Mouse (Mus musculus): ENCODE data around the gene Ogg1. TPM values are rescaled to one million over a fixed set of nuclear protein-coding genes. Genes with fewer than 3 reads are reported as not detected.
A peak's percentile ranks its signal among the peaks of the same experiment; 100 is the strongest.

Ogg1 gene
- polyA plus RNA-seq (2016; fragmentation: Nextera tagmentation; extraction: Ambion mirVana) = 12.6 and 14.3 TPM in 2 replicates

- Histone ChIP-seq H3K4me2 (replicated peaks) (peak within 1 kb of the TSS; percentile 64), H3K9ac (peak within 1 kb of the TSS; percentile 75), H3K9me3 (no peaks in the 10 kb centered on the region), H3K27ac (peak within 1 kb of the TSS; percentile 83), H3K4me1 (peaks cover 15% of the 10 kb centered on the region), H3K27me3 (replicated peaks) (no peaks in the 10 kb centered on the region), H3K4me3 (peak within 1 kb of the TSS; percentile 47), H3K36me3 (peaks cover 44% of the 10 kb centered on the region)
- WGBS = under 1% methylated on average over 52 of the region's 52 CpGs
- peak; percentile 99 for ATAC-seq (ENCODE audit: low FRiP score, low read depth)
Observed at GRCm38 (mm10) chr6:113326533-113327315, at the start of gene Ogg1. Ogg1 (plus strand) TSS chr6:113326972.

DNA sequence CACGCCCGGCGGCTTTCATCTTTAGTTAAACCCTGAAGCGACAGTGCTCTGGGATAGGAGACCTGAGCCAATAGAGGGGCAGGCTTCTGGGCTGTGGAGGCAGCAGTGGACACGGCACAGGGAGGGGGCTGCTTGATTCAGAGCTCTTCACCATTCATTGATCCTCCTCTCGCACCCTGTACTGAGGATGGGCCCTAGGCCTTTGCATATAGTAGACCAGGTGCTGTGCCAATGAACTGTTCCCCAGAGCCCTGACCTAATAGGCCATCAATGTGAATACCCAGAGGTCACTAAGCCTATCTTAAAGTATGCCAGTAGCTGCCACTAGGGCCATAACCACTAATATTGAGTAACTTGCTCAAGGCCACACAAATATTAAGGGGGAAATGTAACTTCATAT, 45.1 kb upstream of the Ogg1 start:
- peaks cover 26% of the 10 kb centered on the region for H3K36me3 ChIP-seq
- H3K9ac ChIP-seq = no peak overlapping the region
- H3K9me3 ChIP-seq = no peaks in the 10 kb centered on the region
- H3K27ac ChIP-seq = no peak overlapping the region
- peaks cover 46% of the 10 kb centered on the region for H3K27me3 ChIP-seq (replicated peaks)
- no peak overlapping the region for H3K4me3 ChIP-seq
- peaks cover 11% of the 10 kb centered on the region for H3K4me1 ChIP-seq
- peak overlapping the region; percentile 63; the same call in 1 of the 2 replicates for H3K4me2 ChIP-seq (replicated peaks)
- ATAC-seq (ENCODE audit: low FRiP score, low read depth) = peak; percentile 34; the same call in 1 of the 2 replicates
- WGBS = 63% methylated on average over 6 of the region's 6 CpGs

GRCm38 (mm10) chr6:113282101-113282802, 44.5 kb upstream of the Ogg1 start, which contains the start of gene Cpne9:
Cpne9 (plus strand) TSS chr6:113282307.
- WGBS = 2% methylated on average over 37 of the region's 37 CpGs
- peak; percentile 76 for ATAC-seq (ENCODE audit: low FRiP score, low read depth)
- Histone ChIP-seq H3K4me3 (peak within 1 kb of the TSS; percentile 27), H3K4me2 (replicated peaks) (peak within 1 kb of the TSS; percentile 63), H3K4me1 (peaks cover 11% of the 10 kb centered on the region), H3K27ac (no peak within 1 kb of the TSS), H3K36me3 (peaks cover 25% of the 10 kb centered on the region), H3K9me3 (no peaks in the 10 kb centered on the region), H3K9ac (peak within 1 kb of the TSS; percentile 52), H3K27me3 (replicated peaks) (peaks cover 46% of the 10 kb centered on the region)

DNA sequence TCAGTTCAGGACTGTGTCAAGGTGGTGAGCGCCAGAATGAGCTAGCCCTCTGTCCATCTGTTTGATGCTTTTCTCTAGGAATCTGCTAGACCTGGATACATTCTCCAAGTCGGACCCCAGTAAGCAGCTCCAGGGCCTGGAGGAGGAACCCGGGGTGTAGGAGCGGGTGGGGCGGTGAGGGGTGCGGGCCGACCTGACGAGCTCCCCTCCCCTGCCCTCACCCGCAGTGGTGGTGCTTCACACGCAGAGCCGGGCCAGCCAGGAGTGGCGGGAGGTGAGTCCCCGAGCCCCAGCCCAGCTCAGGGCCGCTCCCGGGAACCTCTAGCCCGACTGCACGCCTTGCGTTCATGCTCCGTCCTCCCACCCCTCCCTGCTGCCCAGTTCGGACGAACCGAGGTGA, 43.8 kb upstream of the Ogg1 start:
- Histone ChIP-seq H3K4me1 (peaks cover 11% of the 10 kb centered on the region), H3K9me3 (no peaks in the 10 kb centered on the region), H3K4me3 (peak overlapping the region; percentile 15), H3K27me3 (replicated peaks) (peaks cover 46% of the 10 kb centered on the region), H3K36me3 (peaks cover 20% of the 10 kb centered on the region), H3K9ac (no peak overlapping the region), H3K4me2 (replicated peaks) (peak overlapping the region; percentile 63), H3K27ac (no peak overlapping the region)
- WGBS = under 1% methylated on average over 22 of the region's 22 CpGs
- ATAC-seq (ENCODE audit: low FRiP score, low read depth) = no peak; the same call in 1 of the 2 replicates

- Histone ChIP-seq H3K4me2 (replicated peaks) (peak overlapping the region; percentile 63; the same call in 1 of the 2 replicates), H3K9me3 (no peaks in the 10 kb centered on the region), H3K4me3 (no peak overlapping the region), H3K9ac (no peak overlapping the region), H3K36me3 (peaks cover 14% of the 10 kb centered on the region), H3K4me1 (peaks cover 11% of the 10 kb centered on the region), H3K27ac (no peak overlapping the region), H3K27me3 (replicated peaks) (peaks cover 46% of the 10 kb centered on the region)
- 8% methylated on average over 6 of the region's 6 CpGs for WGBS
- no peak for ATAC-seq (ENCODE audit: low FRiP score, low read depth)
Observed at GRCm38 (mm10) chr6:113283500-113283899, 43.3 kb upstream of the Ogg1 start.

DNA sequence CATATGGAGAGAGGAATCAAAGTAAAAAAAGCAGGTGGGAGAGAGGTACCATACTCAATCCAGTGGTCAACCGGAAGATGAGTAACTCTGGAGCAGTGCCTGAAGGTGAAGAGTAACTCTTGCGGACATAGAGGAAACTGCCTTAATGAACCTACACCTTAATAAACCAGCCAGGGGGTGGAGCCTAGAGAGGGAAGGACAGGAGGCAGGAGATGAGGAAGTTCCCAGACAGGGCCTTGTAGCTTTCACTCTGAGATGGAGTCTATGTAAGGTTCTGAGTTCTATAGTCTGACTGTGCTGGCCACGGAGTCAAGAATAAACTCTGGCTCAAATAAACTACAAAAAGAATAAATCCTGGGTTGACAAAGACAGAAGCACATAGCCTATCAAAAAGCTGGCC, 41.8 kb upstream of the Ogg1 start:
- H3K27me3 ChIP-seq (replicated peaks) = peaks cover 46% of the 10 kb centered on the region
- no peak overlapping the region for H3K9ac ChIP-seq
- 80% methylated on average over 3 of the region's 3 CpGs for WGBS
- H3K4me3 ChIP-seq = no peak overlapping the region
- H3K36me3 ChIP-seq = peaks cover 3% of the 10 kb centered on the region; the same call in 1 of the 2 replicates
- H3K4me2 ChIP-seq (replicated peaks) = no peak overlapping the region
- H3K9me3 ChIP-seq = no peaks in the 10 kb centered on the region
- ATAC-seq (ENCODE audit: low FRiP score, low read depth) = no peak
- peaks cover 11% of the 10 kb centered on the region for H3K4me1 ChIP-seq
- no peak overlapping the region for H3K27ac ChIP-seq

DNA sequence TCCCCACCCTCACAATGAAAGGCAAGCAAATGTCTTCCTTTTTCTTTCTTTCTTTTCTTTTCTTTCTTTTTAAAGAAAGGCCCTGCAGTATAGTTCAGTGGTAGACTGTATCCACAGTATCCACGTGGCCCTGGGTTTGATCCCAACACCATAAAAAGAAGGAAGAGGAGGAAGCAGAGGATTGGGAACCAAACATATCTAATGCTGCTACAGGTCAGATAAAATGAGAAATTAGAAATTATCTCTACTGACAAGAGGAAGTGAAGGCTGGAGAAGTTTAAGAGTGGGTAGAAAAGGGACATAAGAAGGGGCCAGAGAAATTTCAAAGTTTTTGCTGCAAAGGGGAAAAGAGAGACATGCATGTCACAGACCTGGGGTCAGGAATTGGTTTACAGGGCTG, 40.5 kb upstream of the Ogg1 start:
- no peak overlapping the region for H3K9ac ChIP-seq
- ATAC-seq (ENCODE audit: low FRiP score, low read depth) = no peak
- H3K27me3 ChIP-seq (replicated peaks) = peaks cover 40% of the 10 kb centered on the region
- no peak overlapping the region for H3K4me2 ChIP-seq (replicated peaks)
- H3K4me1 ChIP-seq = peaks cover 11% of the 10 kb centered on the region
- H3K9me3 ChIP-seq = no peaks in the 10 kb centered on the region
- WGBS = 64% methylated on average over 1 of the region's 1 CpGs
- H3K27ac ChIP-seq = no peak overlapping the region
- H3K4me3 ChIP-seq = no peak overlapping the region
- no peaks in the 10 kb centered on the region for H3K36me3 ChIP-seq

- H3K27ac ChIP-seq = no peak overlapping the region
- no peak overlapping the region for H3K4me3 ChIP-seq
- no peaks in the 10 kb centered on the region for H3K36me3 ChIP-seq
- peaks cover 8% of the 10 kb centered on the region for H3K4me1 ChIP-seq
- H3K27me3 ChIP-seq (replicated peaks) = peaks cover 32% of the 10 kb centered on the region
- H3K9ac ChIP-seq = no peak overlapping the region
- WGBS = 72% methylated on average over 4 of the region's 4 CpGs
- no peak overlapping the region for H3K4me2 ChIP-seq (replicated peaks)
- ATAC-seq (ENCODE audit: low FRiP score, low read depth) = no peak
- H3K9me3 ChIP-seq = no peaks in the 10 kb centered on the region
Observed at GRCm38 (mm10) chr6:113287236-113287635, 39.5 kb upstream of the Ogg1 start.

DNA sequence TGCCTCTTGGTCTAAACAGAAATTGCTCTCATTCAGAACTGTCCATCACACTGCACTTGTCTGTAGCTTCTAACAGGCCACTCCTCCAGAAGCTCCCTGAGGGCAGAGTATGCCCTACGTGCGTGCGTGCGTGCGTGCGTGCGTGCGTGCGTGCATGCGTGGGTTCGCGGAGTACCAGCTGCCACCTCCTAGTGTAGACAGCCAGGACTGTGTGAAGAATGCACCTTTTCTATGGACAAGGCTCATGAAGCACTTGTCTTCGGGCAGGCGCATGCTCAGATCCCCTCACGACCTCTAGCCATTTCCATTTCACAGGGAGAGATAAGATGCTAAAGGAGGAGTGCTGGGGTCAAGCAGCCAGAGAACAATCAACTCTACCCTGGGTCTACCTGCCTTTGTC, 37.4 kb upstream of the Ogg1 start:
- Histone ChIP-seq H3K4me1 (no peaks in the 10 kb centered on the region), H3K9me3 (no peaks in the 10 kb centered on the region), H3K27me3 (replicated peaks) (peaks cover 10% of the 10 kb centered on the region), H3K4me2 (replicated peaks) (no peak overlapping the region), H3K27ac (no peak overlapping the region), H3K36me3 (no peaks in the 10 kb centered on the region), H3K4me3 (no peak overlapping the region), H3K9ac (no peak overlapping the region)
- WGBS = 90% methylated on average over 15 of the region's 15 CpGs
- no peak for ATAC-seq (ENCODE audit: low FRiP score, low read depth)

- no peak overlapping the region for H3K27ac ChIP-seq
- no peaks in the 10 kb centered on the region for H3K9me3 ChIP-seq
- H3K4me1 ChIP-seq = no peaks in the 10 kb centered on the region
- no peak for ATAC-seq (ENCODE audit: low FRiP score, low read depth)
- H3K4me3 ChIP-seq = no peak overlapping the region
- H3K4me2 ChIP-seq (replicated peaks) = no peak overlapping the region
- H3K36me3 ChIP-seq = no peaks in the 10 kb centered on the region
- 68% methylated on average over 6 of the region's 6 CpGs for WGBS
- 0 out of 2 replicates have a peak, but pooled peaks cover under 1% of the 10 kb centered on the region for H3K27me3 ChIP-seq (replicated peaks)
- no peak overlapping the region for H3K9ac ChIP-seq
Observed at GRCm38 (mm10) chr6:113290346-113290745, 36.4 kb upstream of the Ogg1 start.

GRCm38 (mm10) chr6:113292938-113293337, 33.8 kb upstream of the Ogg1 start:
- WGBS = 76% methylated on average over 5 of the region's 5 CpGs
- no peak for ATAC-seq (ENCODE audit: low FRiP score, low read depth)
- Histone ChIP-seq H3K9me3 (no peaks in the 10 kb centered on the region), H3K4me1 (no peaks in the 10 kb centered on the region), H3K27ac (no peak overlapping the region), H3K4me3 (no peak overlapping the region), H3K36me3 (no peaks in the 10 kb centered on the region), H3K9ac (no peak overlapping the region), H3K4me2 (replicated peaks) (no peak overlapping the region), H3K27me3 (replicated peaks) (no peaks in the 10 kb centered on the region)

DNA sequence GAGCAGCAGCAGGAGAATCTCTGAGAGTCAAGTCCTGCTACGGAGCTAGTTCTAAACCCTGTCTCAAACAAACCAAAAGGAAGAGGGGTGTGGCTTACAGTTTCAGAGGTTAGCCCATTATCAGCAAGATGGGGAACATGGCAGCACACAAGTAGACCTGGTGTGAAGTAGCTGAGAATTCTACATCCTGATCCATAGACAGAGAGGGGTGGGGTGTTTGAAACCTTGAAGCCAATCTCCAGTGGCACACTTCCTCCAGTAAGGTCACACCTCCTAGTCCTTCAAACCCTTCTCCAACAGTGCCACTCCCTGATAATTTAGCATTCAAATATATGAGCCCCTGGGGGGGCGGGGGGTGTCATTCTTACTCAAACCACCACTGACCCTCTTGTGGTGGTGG, 30.7 kb upstream of the Ogg1 start:
- no peak overlapping the region for H3K9ac ChIP-seq
- H3K4me2 ChIP-seq (replicated peaks) = no peak overlapping the region
- no peak overlapping the region for H3K27ac ChIP-seq
- no peaks in the 10 kb centered on the region for H3K4me1 ChIP-seq
- no peaks in the 10 kb centered on the region for H3K36me3 ChIP-seq
- H3K4me3 ChIP-seq = no peak overlapping the region
- 83% methylated on average over 2 of the region's 2 CpGs for WGBS
- ATAC-seq (ENCODE audit: low FRiP score, low read depth) = no peak
- H3K9me3 ChIP-seq = no peaks in the 10 kb centered on the region
- H3K27me3 ChIP-seq (replicated peaks) = no peaks in the 10 kb centered on the region

Data from neural tube, embryonic 12.5 days (tissue).